Mouse (Mus musculus): ENCODE measurements around the gene Dennd2c. TPM values are rescaled to one million over a fixed set of nuclear protein-coding genes. Genes with fewer than 3 reads are reported as not detected.

Dennd2c gene
- polyA plus RNA-seq, 1 experiment from 2014 or later: 0.75 TPM

DNA sequence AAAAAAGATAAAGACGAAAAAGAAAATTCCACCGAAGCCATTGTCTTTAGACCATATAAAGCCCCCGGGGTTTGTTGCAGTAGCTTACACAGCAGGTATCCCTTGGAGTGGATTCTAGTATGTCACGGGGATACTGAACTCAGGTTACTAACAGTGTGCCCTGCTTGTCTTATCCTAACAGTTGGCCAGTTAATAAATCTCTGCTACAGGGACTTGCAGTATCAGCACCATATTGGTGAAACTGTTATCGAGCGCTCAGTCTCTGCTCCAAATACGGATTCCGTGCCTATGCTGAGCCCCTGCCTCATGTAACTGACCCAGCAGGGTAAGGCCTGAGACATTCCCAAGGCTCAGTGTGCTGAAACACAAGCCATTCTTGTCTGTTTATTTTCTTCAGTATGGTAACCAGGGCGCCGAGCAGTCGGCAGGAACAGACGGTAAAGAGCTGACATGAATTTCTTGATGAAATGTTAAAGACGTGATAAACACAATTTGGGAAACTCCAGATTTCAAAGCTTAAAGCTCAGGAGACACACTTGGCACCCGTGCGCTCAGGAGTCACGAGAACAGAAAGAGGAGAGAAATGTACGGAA, 20.4 kb upstream of the Dennd2c start:
- Histone ChIP-seq H3K4me1 (no peaks in the 10 kb centered on the region), H3K27me3 (0 out of 2 replicates have a peak, but pooled peaks cover 2% of the 10 kb centered on the region), H3K27ac (no peak overlapping the region), H3K4me2 (no peak overlapping the region), H3K4me3 (no peak overlapping the region), H3K9me3 (replicated peaks) (no peaks in the 10 kb centered on the region), H3K36me3 (ENCODE audit: poor library complexity, severe bottlenecking) (no peaks in the 10 kb centered on the region), H3K9ac (no peak overlapping the region)
- ATAC-seq: no peak
- WGBS: 87% methylated on average over 17 of the region's 17 CpGs

DNA sequence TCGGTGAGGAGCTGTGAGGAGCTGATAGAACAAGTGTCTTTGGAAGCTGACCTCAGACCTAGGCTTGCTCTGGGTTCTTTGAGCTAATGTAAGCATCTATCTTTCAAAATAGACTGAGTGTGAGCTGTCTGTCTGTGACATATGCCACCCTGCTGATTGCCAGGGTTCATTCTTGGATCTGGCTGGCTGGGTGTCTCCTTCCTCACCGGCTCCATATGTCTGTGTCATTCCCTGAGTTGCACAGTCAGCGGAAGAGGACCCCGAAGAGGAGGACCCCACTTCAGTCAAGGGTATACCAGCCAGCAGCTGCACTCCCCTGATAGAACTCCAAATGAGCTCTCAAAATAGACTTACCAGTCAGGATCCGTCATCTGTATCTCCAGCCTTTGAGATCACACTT, 19.6 kb upstream of the Dennd2c start:
- Histone ChIP-seq H3K4me1 (no peaks in the 10 kb centered on the region), H3K4me2 (no peak overlapping the region), H3K4me3 (no peak overlapping the region), H3K27ac (no peak overlapping the region), H3K27me3 (0 out of 2 replicates have a peak, but pooled peaks cover 2% of the 10 kb centered on the region), H3K9ac (no peak overlapping the region), H3K9me3 (replicated peaks) (no peaks in the 10 kb centered on the region), H3K36me3 (ENCODE audit: poor library complexity, severe bottlenecking) (no peaks in the 10 kb centered on the region)
- ATAC-seq: no peak
- 95% methylated on average over 5 of the region's 5 CpGs for WGBS

DNA sequence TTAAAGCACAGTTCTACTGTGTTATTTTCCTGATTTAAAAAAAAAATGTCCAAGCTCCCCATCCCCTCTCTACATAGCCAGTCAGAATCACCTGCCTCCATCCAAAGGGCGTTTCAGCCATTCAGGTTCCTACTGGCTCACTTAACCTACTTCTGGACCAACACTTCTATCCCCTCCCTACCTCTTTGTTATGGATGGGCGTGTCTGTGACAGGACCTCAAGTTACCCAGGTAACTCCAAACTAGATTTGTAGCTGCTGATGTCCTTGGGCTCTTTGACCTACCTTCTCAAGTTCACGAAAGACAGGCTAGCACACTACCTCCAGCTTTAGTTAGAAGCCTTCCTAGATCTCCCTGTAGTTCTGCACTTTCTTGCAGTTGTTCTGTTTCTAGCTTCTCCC, 16.4 kb upstream of the Dennd2c start:
- H3K27ac ChIP-seq: no peak overlapping the region
- H3K36me3 ChIP-seq (ENCODE audit: poor library complexity, severe bottlenecking): no peaks in the 10 kb centered on the region
- 89% methylated on average over 3 of the region's 3 CpGs for WGBS
- no peak for ATAC-seq
- no peaks in the 10 kb centered on the region for H3K4me1 ChIP-seq
- H3K4me2 ChIP-seq: no peak overlapping the region
- H3K27me3 ChIP-seq: no peaks in the 10 kb centered on the region
- no peak overlapping the region for H3K4me3 ChIP-seq
- H3K9ac ChIP-seq: no peak overlapping the region
- no peaks in the 10 kb centered on the region for H3K9me3 ChIP-seq (replicated peaks)

DNA sequence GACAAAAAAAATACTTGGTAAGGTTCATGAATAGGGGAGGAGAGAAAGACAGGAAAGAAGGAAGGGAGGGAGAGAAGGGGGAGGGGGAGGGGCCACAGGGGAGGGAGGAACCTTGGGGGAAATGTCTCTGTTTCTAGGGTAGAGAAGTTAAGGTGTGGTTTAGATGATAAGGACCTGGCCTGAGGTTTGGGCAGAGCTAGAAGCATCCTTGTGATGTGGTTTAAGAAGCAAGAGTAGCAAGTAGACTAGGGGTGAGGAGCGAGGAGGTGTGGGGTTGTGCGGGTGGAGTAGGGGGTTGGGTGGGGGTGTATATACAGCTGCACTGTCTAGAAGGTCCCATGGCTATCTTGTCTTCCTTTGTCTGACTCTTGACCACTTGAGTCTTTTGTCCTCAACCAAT, 10.7 kb upstream of the Dennd2c start:
- Histone ChIP-seq H3K27me3 (no peaks in the 10 kb centered on the region), H3K9ac (no peak overlapping the region), H3K27ac (no peak overlapping the region), H3K4me1 (no peaks in the 10 kb centered on the region), H3K9me3 (replicated peaks) (no peaks in the 10 kb centered on the region), H3K36me3 (ENCODE audit: poor library complexity, severe bottlenecking) (no peaks in the 10 kb centered on the region), H3K4me3 (no peak overlapping the region), H3K4me2 (no peak overlapping the region)
- WGBS: 100% methylated on average over 2 of the region's 2 CpGs
- no peak for ATAC-seq

DNA sequence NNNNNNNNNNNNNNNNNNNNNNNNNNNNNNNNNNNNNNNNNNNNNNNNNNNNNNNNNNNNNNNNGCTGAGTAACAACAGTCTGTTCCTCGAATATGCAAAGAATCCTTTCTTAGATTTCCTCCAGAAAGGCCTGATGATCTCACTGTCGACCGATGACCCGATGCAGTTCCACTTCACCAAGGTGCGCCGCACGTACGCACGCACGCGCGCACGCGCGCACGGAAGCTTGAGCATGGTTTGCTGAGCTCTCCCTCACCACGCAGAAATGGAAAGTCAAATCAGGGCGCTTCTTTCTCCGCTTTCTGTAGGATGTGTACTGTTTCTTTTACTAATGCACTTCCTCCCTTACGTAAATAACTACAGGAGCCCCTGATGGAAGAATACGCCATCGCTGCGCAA, 3.7 kb upstream of the Dennd2c start:
- H3K4me3 ChIP-seq: no peak overlapping the region
- ATAC-seq: no peak

GRCm38 (mm10) chr3:103099667-103100066, 2.7 kb upstream of the Dennd2c start:
- Histone ChIP-seq H3K27me3 (peaks cover 31% of the 10 kb centered on the region), H3K4me1 (peaks cover 13% of the 10 kb centered on the region), H3K4me2 (no peak overlapping the region), H3K36me3 (ENCODE audit: poor library complexity, severe bottlenecking) (no peaks in the 10 kb centered on the region), H3K9me3 (replicated peaks) (no peaks in the 10 kb centered on the region), H3K9ac (no peak overlapping the region), H3K4me3 (no peak overlapping the region), H3K27ac (no peak overlapping the region)
- ATAC-seq: no peak
- 86% methylated on average over 6 of the region's 6 CpGs for WGBS

More for the DNA sequence above, 3.7 kb upstream of the Dennd2c start:
- H3K27ac ChIP-seq: no peak overlapping the region
- WGBS: 83% methylated on average over 23 of the region's 23 CpGs
- peaks cover 21% of the 10 kb centered on the region for H3K27me3 ChIP-seq
- H3K9ac ChIP-seq: no peak overlapping the region
- no peak overlapping the region for H3K4me2 ChIP-seq
- no peaks in the 10 kb centered on the region for H3K9me3 ChIP-seq (replicated peaks)
- no peaks in the 10 kb centered on the region for H3K36me3 ChIP-seq (ENCODE audit: poor library complexity, severe bottlenecking)
- peaks cover 13% of the 10 kb centered on the region for H3K4me1 ChIP-seq

DNA sequence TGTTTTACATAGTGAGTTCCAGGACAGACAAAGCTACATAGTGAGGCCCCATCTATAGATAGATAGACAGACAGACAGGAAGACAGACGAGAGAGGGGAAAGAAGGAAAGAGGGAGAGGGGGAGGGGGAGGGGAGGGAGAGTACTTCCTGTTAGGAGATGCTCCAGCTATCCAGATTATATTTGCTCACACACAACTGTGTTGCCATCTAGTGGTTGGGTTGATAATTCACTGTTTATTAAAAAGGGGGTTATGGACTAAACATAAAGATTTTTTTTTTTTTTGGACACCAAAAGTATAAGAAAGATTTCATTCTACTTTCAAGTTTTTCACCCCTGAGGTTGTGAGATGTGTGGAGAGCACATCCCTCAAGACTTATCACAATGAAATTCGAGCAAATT, 1.7 kb upstream of the Dennd2c start:
- no peak for ATAC-seq
- Histone ChIP-seq H3K4me3 (no peak overlapping the region), H3K9ac (no peak overlapping the region), H3K36me3 (ENCODE audit: poor library complexity, severe bottlenecking) (no peaks in the 10 kb centered on the region), H3K4me1 (peaks cover 13% of the 10 kb centered on the region), H3K27me3 (peaks cover 31% of the 10 kb centered on the region), H3K27ac (no peak overlapping the region), H3K9me3 (replicated peaks) (no peaks in the 10 kb centered on the region), H3K4me2 (no peak overlapping the region)
- WGBS: 81% methylated on average over 2 of the region's 2 CpGs

GRCm38 (mm10) chr3:103101194-103101593, 1.2 kb upstream of the Dennd2c start:
- 68% methylated on average over 5 of the region's 5 CpGs for whole genome bisulfite sequencing
- H3K36me3 ChIP-seq (ENCODE audit: poor library complexity, severe bottlenecking): no peaks in the 10 kb centered on the region

GRCm38 (mm10) chr3:103101909-103102308, 495 bp upstream of the Dennd2c start:
- ATAC-seq: peak; percentile 29
- 4% methylated on average over 14 of the region's 14 CpGs for WGBS

More at GRCm38 (mm10) chr3:103101194-103101593, 1.2 kb upstream of the Dennd2c start:
- Histone ChIP-seq H3K4me2 (no peak overlapping the region), H3K27me3 (peaks cover 31% of the 10 kb centered on the region), H3K4me1 (peaks cover 13% of the 10 kb centered on the region), H3K9ac (no peak overlapping the region), H3K4me3 (no peak overlapping the region), H3K9me3 (replicated peaks) (no peaks in the 10 kb centered on the region), H3K27ac (no peak overlapping the region)
- ATAC-seq: no peak

DNA sequence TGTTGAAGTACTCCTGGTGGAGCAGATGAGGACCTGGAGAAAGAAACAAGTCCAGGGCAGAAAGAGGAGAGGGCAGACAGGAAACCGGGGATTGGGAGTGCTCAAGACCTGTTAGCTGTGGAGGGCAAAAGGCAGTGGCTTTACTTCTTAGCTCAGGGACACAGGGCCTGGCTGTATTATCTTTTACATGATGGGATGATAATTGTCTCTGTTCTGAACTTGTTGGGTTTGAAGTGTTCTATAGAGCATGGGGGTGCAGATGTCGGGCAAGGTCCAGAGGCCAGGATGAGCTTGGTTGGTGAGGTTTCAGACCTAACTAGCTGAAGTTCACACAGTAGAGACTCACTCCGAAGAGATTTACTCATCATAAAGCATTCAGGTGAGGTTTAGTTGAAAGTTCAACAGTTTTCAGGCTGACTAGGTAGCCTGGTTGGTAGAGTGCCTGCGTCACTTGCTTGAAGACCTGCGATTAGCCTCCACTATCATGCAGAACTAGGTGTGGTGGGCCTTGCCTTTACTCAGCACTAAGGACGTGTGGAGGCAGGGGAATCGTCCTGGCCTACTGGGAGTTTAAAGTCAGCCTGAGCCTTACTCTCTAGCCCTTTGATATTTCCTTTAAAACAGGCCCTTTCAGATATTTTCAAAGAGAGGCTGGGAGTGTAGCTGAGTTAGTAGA, 5.3 kb downstream of the Dennd2c start:
- no peak overlapping the region for H3K4me3 ChIP-seq
- no peak for ATAC-seq
- peaks cover 17% of the 10 kb centered on the region for H3K27me3 ChIP-seq
- no peaks in the 10 kb centered on the region for H3K36me3 ChIP-seq (ENCODE audit: poor library complexity, severe bottlenecking)
- H3K9ac ChIP-seq: no peak overlapping the region
- WGBS: 89% methylated on average over 7 of the region's 7 CpGs
- H3K4me2 ChIP-seq: no peak overlapping the region
- peaks cover 5% of the 10 kb centered on the region; the same call in 1 of the 2 replicates for H3K4me1 ChIP-seq
- H3K9me3 ChIP-seq (replicated peaks): no peaks in the 10 kb centered on the region
- H3K27ac ChIP-seq: no peak overlapping the region

More at GRCm38 (mm10) chr3:103101909-103102308, 495 bp upstream of the Dennd2c start:
- H3K4me1 ChIP-seq: peaks cover 13% of the 10 kb centered on the region
- H3K9me3 ChIP-seq (replicated peaks): no peaks in the 10 kb centered on the region
- H3K27ac ChIP-seq: no peak overlapping the region
- H3K4me3 ChIP-seq: peak overlapping the region; percentile 48
- H3K27me3 ChIP-seq: peaks cover 31% of the 10 kb centered on the region
- H3K36me3 ChIP-seq (ENCODE audit: poor library complexity, severe bottlenecking): no peaks in the 10 kb centered on the region
- peak overlapping the region; percentile 71 for H3K4me2 ChIP-seq
- peak overlapping the region; percentile 48 for H3K9ac ChIP-seq

- no peaks in the 10 kb centered on the region for H3K9me3 ChIP-seq (replicated peaks)
- H3K27ac ChIP-seq: no peak overlapping the region
- H3K4me2 ChIP-seq: no peak overlapping the region
- 77% methylated on average over 5 of the region's 5 CpGs for WGBS
- no peak overlapping the region for H3K4me3 ChIP-seq
- no peaks in the 10 kb centered on the region for H3K4me1 ChIP-seq
- no peak overlapping the region for H3K9ac ChIP-seq
- H3K36me3 ChIP-seq (ENCODE audit: poor library complexity, severe bottlenecking): no peaks in the 10 kb centered on the region
- ATAC-seq: no peak
- no peaks in the 10 kb centered on the region for H3K27me3 ChIP-seq
Observed at GRCm38 (mm10) chr3:103112216-103112615, 9.8 kb downstream of the Dennd2c start.

GRCm38 (mm10) chr3:103123636-103124035, 21.2 kb downstream of the Dennd2c start:
- Histone ChIP-seq H3K27ac (no peak overlapping the region), H3K36me3 (ENCODE audit: poor library complexity, severe bottlenecking) (no peaks in the 10 kb centered on the region), H3K27me3 (no peaks in the 10 kb centered on the region), H3K9ac (no peak overlapping the region), H3K9me3 (replicated peaks) (no peaks in the 10 kb centered on the region), H3K4me1 (peaks cover 12% of the 10 kb centered on the region), H3K4me2 (no peak overlapping the region), H3K4me3 (no peak overlapping the region)
- 92% methylated on average over 3 of the region's 3 CpGs for WGBS
- ATAC-seq: no peak
